Mouse (Mus musculus) duodenum, adult 2 months (tissue): ENCODE results near the gene Gbp2. TPM values are rescaled to one million over a fixed set of nuclear protein-coding genes. Genes with fewer than 3 reads are reported as not detected.

Experiments
- polyA plus RNA-seq: library from polyadenylated mRNA; depleted of rRNA; stranded (reverse); fragments of >200 nt; gene quantifications from 2 replicates; pipeline ENCODE4 v1.2.3, GENCODE M21; 2012; ENCODE audit warnings: low replicate concordance; rRNA removed

Gene Gbp2
- 3.1 and 3.4 TPM in 2 replicates for polyA plus RNA-seq

DNA sequence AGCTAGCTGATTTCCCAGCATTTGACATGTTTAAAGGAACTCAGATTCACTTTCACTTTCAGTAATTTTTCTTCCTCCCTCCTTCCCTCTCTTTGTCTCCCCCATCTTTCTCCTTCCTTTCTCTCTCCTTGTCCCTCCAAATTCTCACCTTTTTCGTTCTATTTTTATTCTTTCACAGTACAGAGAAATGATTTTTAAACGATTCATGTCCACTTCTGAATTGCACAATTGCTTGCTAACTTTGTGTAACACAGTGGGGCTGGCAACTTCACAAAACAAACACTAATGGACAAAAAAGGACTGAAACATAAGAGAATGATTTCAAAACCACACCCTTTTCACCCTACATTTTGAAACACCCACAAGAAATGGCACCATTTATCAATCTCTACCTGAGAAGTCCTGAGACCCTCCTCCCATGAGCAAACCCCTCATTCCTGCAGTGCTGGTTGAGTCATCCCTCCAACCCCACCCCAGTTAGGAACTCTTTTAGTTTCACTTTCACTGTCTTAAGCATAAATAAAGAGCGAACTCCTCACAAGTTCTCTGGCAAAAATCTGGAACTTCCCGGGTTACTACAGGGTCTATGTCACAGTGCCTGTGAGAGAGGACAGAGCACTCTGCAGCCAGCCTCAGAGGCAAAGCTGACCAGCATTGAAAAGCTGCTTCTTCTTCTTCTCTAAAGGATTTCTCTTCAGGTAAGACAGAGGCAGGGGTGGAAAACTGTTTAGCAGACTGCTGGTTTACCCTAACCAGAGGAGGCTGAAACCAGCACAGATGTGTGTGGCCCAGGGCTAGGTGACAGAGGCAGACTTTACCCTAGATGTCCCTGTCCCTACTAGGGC lies at the start of gene Gbp2:
TSS of gene Gbp2 (plus strand) at position 492 of the 845 bp plus-strand sequence.

DNA sequence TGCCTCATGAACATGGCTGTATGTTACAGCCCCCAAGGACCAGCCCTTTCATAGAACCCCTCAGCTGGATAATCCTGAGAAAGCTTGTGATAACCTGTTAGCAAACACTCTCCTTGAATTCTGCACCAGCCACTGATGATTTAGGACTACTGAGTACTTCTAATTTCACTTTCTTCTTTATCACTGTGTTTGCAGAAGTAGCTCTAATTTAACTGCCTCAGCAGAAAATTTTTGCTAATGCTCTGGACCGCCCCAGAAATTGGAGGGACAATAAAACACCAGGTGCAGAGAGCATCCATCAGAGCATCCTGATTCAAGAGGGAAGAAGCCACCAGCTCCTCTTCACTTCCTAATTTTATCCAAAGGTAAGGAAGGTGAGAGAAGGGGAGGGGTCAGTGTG lies 25.9 kb upstream of the Gbp2 start, which contains the start of gene Gbp2b:
TSS of gene Gbp2b (plus strand) at position 301 of the 400 bp plus-strand sequence.

Other genes with a start within 250 kb of the Gbp2 start
- 40.6 and 49.9 TPM in 2 replicates for gene Pdlim5, start 224.9 kb upstream of the Gbp2 start, polyA plus RNA-seq
- gene Gbp5, start 126.6 kb upstream of the Gbp2 start, polyA plus RNA-seq = 0.36 and 0.43 TPM in 2 replicates
- gene Gbp7, start 90.3 kb upstream of the Gbp2 start, polyA plus RNA-seq = 0.15 and 0.28 TPM in 2 replicates
- 8.0 and 9.3 TPM in 2 replicates for gene Gbp3, start 60.6 kb upstream of the Gbp2 start, polyA plus RNA-seq
- 0.15 and 0.53 TPM in 2 replicates for gene Gbp2b, start 25.8 kb upstream of the Gbp2 start, polyA plus RNA-seq
- gene Kyat3, start 80.4 kb downstream of the Gbp2 start, polyA plus RNA-seq = 0.36 and 0.38 TPM in 2 replicates
- gene Gtf2b, start 144.4 kb downstream of the Gbp2 start, polyA plus RNA-seq = 9.3 and 15.3 TPM in 2 replicates